ENCODE assay signal across 11 mouse cellular contexts in genomic region chr4:145192686-145193085, GRCm38 (mm10). TPM values are rescaled to one million over a fixed set of nuclear protein-coding genes. Genes with fewer than 3 reads are reported as not detected.
DNase-seq lines count a peak whose midpoint lies in the region; ATAC-seq lines count a peak whose summit lies in the region.
"Had no signal": no experiment of that assay in that cellular context is flagged by ENCODE, and none has a peak within 500 bp of the region (broad histone marks: within the 10 kb centered on the region; RNA-seq: fewer than 3 reads in every experiment).

No protein-coding gene starts in this region.

- intact Hi-C loops in left cerebral cortex, postnatal 14 days (cut with DNase I) = no loop called here
- intact Hi-C loops in left cerebral cortex, postnatal 10 days (cut with DNase I) = no loop called here

- no peak overlapping the region for H3K27ac ChIP-seq in neural tube, embryonic 13.5 days (replicated peaks)
- peak overlapping the region; percentile 51 for H3K27ac ChIP-seq in intestine, embryonic 16.5 days (ENCODE audit: low read length)

- peak overlapping the region; percentile 38; the same call in 1 of the 2 replicates for H3K9ac ChIP-seq in neural tube, embryonic 13.5 days
- no peak overlapping the region for H3K9ac ChIP-seq in intestine, embryonic 16.5 days (ENCODE audit: low read depth, low read length)
- H3K9ac ChIP-seq: forebrain, postnatal 0 days had no signal

- peaks cover 20% of the 10 kb centered on the region for H3K4me1 ChIP-seq in neural tube, embryonic 13.5 days (replicated peaks)
- peaks cover 19% of the 10 kb centered on the region for H3K4me1 ChIP-seq in intestine, embryonic 16.5 days (ENCODE audit: control insufficient read depth, insufficient read depth, low read length)

- H3K27me3 ChIP-seq in neural tube, embryonic 13.5 days = no peaks in the 10 kb centered on the region
- H3K27me3 ChIP-seq in intestine, embryonic 16.5 days (replicated peaks; ENCODE audit: control insufficient read depth, insufficient read depth, low read length) = no peaks in the 10 kb centered on the region
- H3K27me3 ChIP-seq: Patski had no signal

- peak overlapping the region; percentile 97; the same call in 1 of the 2 replicates for H3K4me2 ChIP-seq in neural tube, embryonic 13.5 days
- H3K4me2 ChIP-seq in intestine, embryonic 16.5 days (ENCODE audit: low read depth, low read length) = peak overlapping the region; percentile 80
- H3K4me2 ChIP-seq: midbrain, embryonic 11.5 days had no signal

- peaks cover 21% of the 10 kb centered on the region for H3K36me3 ChIP-seq in neural tube, embryonic 13.5 days
- peaks cover 5% of the 10 kb centered on the region for H3K36me3 ChIP-seq in intestine, embryonic 16.5 days (ENCODE audit: control insufficient read depth, insufficient read depth, low read length)

- no peak for ATAC-seq in cerebellum, adult (ENCODE audit: insufficient number of reproducible peaks, low FRiP score, low TSS enrichment)
- no peak for ATAC-seq in neural tube, embryonic 13.5 days (ENCODE audit: low read depth)
- peak; percentile 34 for ATAC-seq in intestine, embryonic 16.5 days
- ATAC-seq: forebrain, postnatal 0 days; Patski had no signal

- no peak overlapping the region for H3K4me3 ChIP-seq in neural tube, embryonic 13.5 days
- H3K4me3 ChIP-seq in intestine, embryonic 16.5 days (ENCODE audit: low read length) = no peak overlapping the region

- no peaks in the 10 kb centered on the region for H3K9me3 ChIP-seq in neural tube, embryonic 13.5 days
- no peaks in the 10 kb centered on the region for H3K9me3 ChIP-seq in intestine, embryonic 16.5 days (ENCODE audit: control insufficient read depth, low read length)

- DNase-seq in cerebellum, adult 11-12 months = peak; percentile 27
- DNase-seq in neural tube, embryonic 10.5 days (ENCODE audit: extremely low spot score, low spot score) = no peak
- DNase-seq in left cerebral cortex, postnatal 14 days (ENCODE audit: low spot score in 2 of 2) = no peak
- DNase-seq in right cerebral cortex, adult 18-20 months = no peak
- no peak for DNase-seq in left cerebral cortex, postnatal 10 days (ENCODE audit: extremely low spot score in 1 of 2, low spot score in 2 of 2)
- DNase-seq: forebrain, postnatal 0 days had no signal

RNA-seq across cellular contexts. Expression of gene Vps13d, which starts 2.1 kb away (rescaled TPM):
- 6.3 and 8.0 TPM in 2 replicates for polyA plus RNA-seq in neural tube, embryonic 13.5 days (2015; fragmentation: Nextera tagmentation; extraction: Ambion mirVana)
- polyA plus RNA-seq in intestine, embryonic 16.5 days (2015; fragmentation: Nextera tagmentation; extraction: Ambion mirVana) = 10.0 and 11.4 TPM in 2 replicates
- total RNA-seq in left cerebral cortex, postnatal 14 days (2021) = 10 to 100 TPM; 55.5 to 56.5 TPM
- total RNA-seq in left cerebral cortex, postnatal 10 days (2021) = 10 to 100 TPM; 52.8 to 53.6 TPM

RNA-seq across cellular contexts. Expression of gene Tnfrsf1b, which starts 54.0 kb away (rescaled TPM):
- 3.3 and 3.4 TPM in 2 replicates for polyA plus RNA-seq in neural tube, embryonic 13.5 days (2015; fragmentation: Nextera tagmentation; extraction: Ambion mirVana)
- polyA plus RNA-seq in intestine, embryonic 16.5 days (2015; fragmentation: Nextera tagmentation; extraction: Ambion mirVana) = 6.0 and 6.3 TPM in 2 replicates
- 1 to 10 TPM; 2.8 to 3.1 TPM for total RNA-seq in left cerebral cortex, postnatal 14 days (2021)
- total RNA-seq in left cerebral cortex, postnatal 10 days (2021) = 1 to 10 TPM; 2.8 to 3.6 TPM
